ENCODE assay signal across 33 mouse cellular contexts in the genomic region with DNA sequence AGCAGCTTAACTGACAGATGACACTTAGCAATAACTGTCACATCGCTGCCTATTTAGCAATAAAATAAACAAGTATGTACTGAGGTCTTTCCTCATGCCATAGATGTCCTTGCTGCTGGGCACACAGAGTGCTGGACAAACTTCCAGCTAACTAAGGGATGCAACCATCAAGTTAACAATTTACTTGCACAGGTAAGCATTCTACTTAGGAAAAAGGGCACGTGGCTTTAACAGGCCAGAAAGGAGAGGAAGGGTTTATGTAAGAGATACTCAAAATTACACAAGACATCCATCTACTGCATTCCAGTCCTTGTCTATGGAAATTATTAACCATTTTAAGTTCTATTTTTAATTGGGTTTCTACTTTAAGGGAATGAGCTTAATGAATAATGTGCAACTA. TPM values are rescaled to one million over a fixed set of nuclear protein-coding genes. Genes with fewer than 3 reads are reported as not detected.
DNase-seq lines count a peak whose midpoint lies in the region; ATAC-seq and TF ChIP-seq lines count a peak whose summit lies in the region.
"Had no signal": no experiment of that assay in that cellular context is flagged by ENCODE, and none has a peak within 500 bp of the region (broad histone marks: within the 10 kb centered on the region; RNA-seq: fewer than 3 reads in every experiment).

No protein-coding gene starts in this region.

- no peak overlapping the region for H3K4me2 ChIP-seq in kidney, embryonic 14.5 days (replicated peaks; ENCODE audit: low read depth, low read length)
- no peak overlapping the region for H3K4me2 ChIP-seq in kidney, embryonic 16.5 days (replicated peaks; ENCODE audit: low read depth, low read length)
- no peak overlapping the region for H3K4me2 ChIP-seq in liver, postnatal 0 days (ENCODE audit: low read depth, low read length)
- H3K4me2 ChIP-seq: forebrain, embryonic 15.5 days; hindbrain, embryonic 13.5 days; liver, embryonic 13.5 days; midbrain, embryonic 15.5 days; neural tube, embryonic 13.5 days; stomach, embryonic 15.5 days had no signal

- no peaks in the 10 kb centered on the region for H3K27me3 ChIP-seq in kidney, embryonic 14.5 days (ENCODE audit: control insufficient read depth, insufficient read depth, low read length)
- H3K27me3 ChIP-seq in kidney, embryonic 16.5 days (ENCODE audit: insufficient read depth, low read length) = no peaks in the 10 kb centered on the region
- no peaks in the 10 kb centered on the region for H3K27me3 ChIP-seq in liver, postnatal 0 days (ENCODE audit: insufficient read depth, low read length)
- H3K27me3 ChIP-seq: forebrain, embryonic 15.5 days; hindbrain, embryonic 13.5 days; liver, embryonic 13.5 days; midbrain, embryonic 15.5 days; neural tube, embryonic 13.5 days; stomach, embryonic 15.5 days had no signal

- peak; percentile 86 for TF ChIP-seq EP300 in liver, postnatal 0 days (IDR thresholded peaks at IDR 0.05; ENCODE audit: low read depth)

- H3K27ac ChIP-seq in kidney, embryonic 14.5 days (ENCODE audit: low read depth, low read length) = no peak overlapping the region
- H3K27ac ChIP-seq in kidney, embryonic 16.5 days (ENCODE audit: low read length) = peak overlapping the region; percentile 11; the same call in 1 of the 2 replicates
- H3K27ac ChIP-seq in liver, postnatal 0 days (ENCODE audit: low read depth) = peak overlapping the region; percentile 94
- H3K27ac ChIP-seq: embryonic facial prominence, embryonic 10.5 days; forebrain, embryonic 15.5 days; heart, adult 2 months; hindbrain, embryonic 13.5 days; layer of hippocampus, adult 2 months; limb, embryonic 10.5 days; liver, embryonic 13.5 days; midbrain, embryonic 15.5 days; neural tube, embryonic 13.5 days; stomach, embryonic 15.5 days had no signal

- intact Hi-C loops in heart, postnatal 36 days (cut with DNase I) = no loop called here

- no peak for TF ChIP-seq CTCF in liver, postnatal 0 days (IDR thresholded peaks at IDR 0.05; ENCODE audit: low read depth)

- ATAC-seq in kidney, embryonic 14.5 days (ENCODE audit: low FRiP score, low TSS enrichment) = no peak
- ATAC-seq in kidney, embryonic 16.5 days (ENCODE audit: low FRiP score, low TSS enrichment) = peak; percentile 74; the same call in 1 of the 2 replicates
- peak; percentile 99 for ATAC-seq in liver, postnatal 0 days
- ATAC-seq: CD4-positive, CD25-positive, alpha-beta regulatory T cell, adult 4 months; forebrain, embryonic 15.5 days; midbrain, embryonic 15.5 days had no signal

- no peaks in the 10 kb centered on the region for H3K9me3 ChIP-seq in kidney, embryonic 14.5 days (ENCODE audit: control insufficient read depth, low read length)
- H3K9me3 ChIP-seq in kidney, embryonic 16.5 days (ENCODE audit: low read length) = no peaks in the 10 kb centered on the region
- no peaks in the 10 kb centered on the region for H3K9me3 ChIP-seq in liver, postnatal 0 days (ENCODE audit: low read length)
- H3K9me3 ChIP-seq: embryonic facial prominence, embryonic 10.5 days; forebrain, embryonic 15.5 days; hindbrain, embryonic 13.5 days; limb, embryonic 10.5 days; liver, embryonic 13.5 days; midbrain, embryonic 15.5 days; neural tube, embryonic 13.5 days; stomach, embryonic 15.5 days had no signal

- no peaks in the 10 kb centered on the region for H3K4me1 ChIP-seq in kidney, embryonic 14.5 days (ENCODE audit: control insufficient read depth, insufficient read depth, low read length)
- peaks cover 20% of the 10 kb centered on the region; the same call in 1 of the 2 replicates for H3K4me1 ChIP-seq in kidney, embryonic 16.5 days (ENCODE audit: insufficient read depth, low read length)
- H3K4me1 ChIP-seq in liver, postnatal 0 days (ENCODE audit: insufficient read depth) = peaks cover 13% of the 10 kb centered on the region
- H3K4me1 ChIP-seq: midbrain, embryonic 15.5 days; stomach, embryonic 15.5 days had no signal

- H3K4me3 ChIP-seq in kidney, embryonic 14.5 days (ENCODE audit: low read length) = no peak overlapping the region
- H3K4me3 ChIP-seq in kidney, embryonic 16.5 days (ENCODE audit: low read length) = no peak overlapping the region
- no peak overlapping the region for H3K4me3 ChIP-seq in liver, postnatal 0 days (ENCODE audit: low read depth, low read length)
- H3K4me3 ChIP-seq: embryonic facial prominence, embryonic 10.5 days; forebrain, embryonic 15.5 days; heart, adult 2 months; hindbrain, embryonic 13.5 days; layer of hippocampus, adult 2 months; limb, embryonic 10.5 days; liver, embryonic 13.5 days; midbrain, embryonic 15.5 days; myocyte; neural tube, embryonic 13.5 days; stomach, embryonic 15.5 days had no signal

- WGBS in kidney, embryonic 14.5 days = 88% methylated on average over 2 of the region's 2 CpGs
- 84% methylated on average over 2 of the region's 2 CpGs for WGBS in kidney, embryonic 16.5 days
- WGBS in liver, postnatal 0 days (ENCODE audit: insufficient replicate concordance) = 60% methylated on average over 2 of the region's 2 CpGs

- H3K36me3 ChIP-seq in kidney, embryonic 14.5 days (ENCODE audit: control insufficient read depth, insufficient read depth, low read length) = no peaks in the 10 kb centered on the region; the same call in 1 of the 2 replicates
- peaks cover 8% of the 10 kb centered on the region; the same call in 1 of the 2 replicates for H3K36me3 ChIP-seq in kidney, embryonic 16.5 days (ENCODE audit: insufficient read depth, low read length)
- peaks cover 2% of the 10 kb centered on the region; the same call in 1 of the 2 replicates for H3K36me3 ChIP-seq in liver, postnatal 0 days (replicated peaks; ENCODE audit: insufficient read depth, low read length)
- H3K36me3 ChIP-seq: forebrain, embryonic 15.5 days; midbrain, embryonic 15.5 days; stomach, embryonic 15.5 days had no signal

- peak; percentile 86 for DNase-seq in kidney, adult 11 months
- peak; percentile 37 for DNase-seq in lung, postnatal 25 days (ENCODE audit: low spot score)
- DNase-seq in lung, adult 18-20 months = no peak
- DNase-seq in liver, postnatal 0 days = no peak
- no peak for DNase-seq in ovary, postnatal 14 days (ENCODE audit: low spot score)
- no peak for DNase-seq in heart, postnatal 36 days
- DNase-seq: cerebellum, adult 11-12 months; cerebellum, postnatal 10 days; gastrocnemius, postnatal 10 days; heart, adult 2 months; liver, embryonic 13.5 days; lung, postnatal 4 days; right cerebral cortex, adult 18-20 months; thymus, postnatal 25 days had no signal

- H3K9ac ChIP-seq in kidney, embryonic 14.5 days (ENCODE audit: low read depth, low read length) = no peak overlapping the region
- H3K9ac ChIP-seq in kidney, embryonic 16.5 days (replicated peaks; ENCODE audit: low read length) = no peak overlapping the region
- no peak overlapping the region for H3K9ac ChIP-seq in liver, postnatal 0 days (replicated peaks)
- H3K9ac ChIP-seq: forebrain, embryonic 15.5 days; hindbrain, embryonic 13.5 days; liver, embryonic 13.5 days; midbrain, embryonic 15.5 days; neural tube, embryonic 13.5 days; stomach, embryonic 15.5 days had no signal

RNA-seq across cellular contexts. Expression of a gene that starts 56.4 kb away (rescaled TPM):
- not detected in 2 replicates for polyA plus RNA-seq in kidney, embryonic 14.5 days (2014; fragmentation: Nextera tagmentation; extraction: Ambion mirVana)
- polyA plus RNA-seq in kidney, embryonic 16.5 days (2015; fragmentation: Nextera tagmentation; extraction: Ambion mirVana) = not detected in 2 replicates
- polyA plus RNA-seq in liver, postnatal 0 days (2015; fragmentation: Nextera tagmentation; extraction: Ambion mirVana) = not detected in 2 replicates
- not detected for total RNA-seq in heart, postnatal 36 days (2021)
- total RNA-seq: adrenal gland, adult 18-20 months; adrenal gland, postnatal 4 days; gastrocnemius, postnatal 10 days; heart, adult 2 months; heart, postnatal 25 days; layer of hippocampus, adult 2 months; layer of hippocampus, postnatal 25 days; megakaryocyte-erythroid progenitor cell, adult 5-6 weeks had no signal
- polyA plus RNA-seq: cortical plate, adult 2 months; embryonic facial prominence, embryonic 10.5 days; forebrain, embryonic 15.5 days; heart, adult 2 months; heart, embryonic 14.5 days; hindbrain, embryonic 13.5 days; limb, embryonic 10.5 days; liver, embryonic 13.5 days; midbrain, embryonic 15.5 days; myocyte; neural tube, embryonic 13.5 days; stomach, embryonic 15.5 days had no signal

Comparison
In these comparisons a context has a peak if more than half of its experiments do, and no peak if none do; other contexts are left out.
1. DNase-seq: peak in kidney, adult 11 months (single experiment) and lung, postnatal 25 days (single experiment); none in lung, adult 18-20 months (0 of 2), liver, postnatal 0 days (single experiment), ovary, postnatal 14 days (single experiment) and heart, postnatal 36 days (0 of 2).